Mouse (Mus musculus): Measurements from ENCODE around the gene Saysd1. TPM values are rescaled to one million over a fixed set of nuclear protein-coding genes. Genes with fewer than 3 reads are reported as not detected.

The Saysd1 gene
- polyA plus RNA-seq, 1 experiment from 2014 or later: 14.9 TPM

- Histone ChIP-seq H3K27ac (ENCODE audit: low read depth, low read length) (no peak overlapping the region), H3K36me3 (ENCODE audit: control insufficient read depth, insufficient read depth, low read length) (no peaks in the 10 kb centered on the region), H3K4me1 (replicated peaks; ENCODE audit: control insufficient read depth, insufficient read depth, low read length) (no peaks in the 10 kb centered on the region), H3K4me2 (replicated peaks; ENCODE audit: low read depth, low read length) (no peak overlapping the region), H3K27me3 (ENCODE audit: control insufficient read depth, insufficient read depth, low read length) (no peaks in the 10 kb centered on the region), H3K9ac (ENCODE audit: low read depth, low read length) (no peak overlapping the region), H3K4me3 (ENCODE audit: low read depth, low read length) (no peak overlapping the region), H3K9me3 (ENCODE audit: control insufficient read depth, low read length) (no peaks in the 10 kb centered on the region)
- no peak for ATAC-seq (ENCODE audit: low FRiP score)
- 79% methylated on average over 1 of the region's 1 CpGs for WGBS
- no peak for DNase-seq (ENCODE audit: low spot score)
Observed at GRCm38 (mm10) chr14:20110945-20111344, 27.4 kb downstream of the Saysd1 start.

- H3K9me3 ChIP-seq (ENCODE audit: control insufficient read depth, low read length): no peaks in the 10 kb centered on the region
- no peaks in the 10 kb centered on the region for H3K36me3 ChIP-seq (ENCODE audit: control insufficient read depth, insufficient read depth, low read length)
- H3K4me1 ChIP-seq (replicated peaks; ENCODE audit: control insufficient read depth, insufficient read depth, low read length): no peaks in the 10 kb centered on the region
- WGBS: 87% methylated on average over 6 of the region's 6 CpGs
- H3K9ac ChIP-seq (ENCODE audit: low read depth, low read length): no peak overlapping the region
- H3K4me3 ChIP-seq (ENCODE audit: low read depth, low read length): no peak overlapping the region
- H3K27me3 ChIP-seq (ENCODE audit: control insufficient read depth, insufficient read depth, low read length): no peaks in the 10 kb centered on the region
- no peak overlapping the region for H3K27ac ChIP-seq (ENCODE audit: low read depth, low read length)
- no peak overlapping the region for H3K4me2 ChIP-seq (replicated peaks; ENCODE audit: low read depth, low read length)
- ATAC-seq (ENCODE audit: low FRiP score) (no peak), DNase-seq (ENCODE audit: low spot score) (no peak)
Observed at GRCm38 (mm10) chr14:20106271-20106670, 32.1 kb downstream of the Saysd1 start.

GRCm38 (mm10) chr14:20103207-20103606 is 35.1 kb downstream of the Saysd1 start:
- no peak overlapping the region for H3K9ac ChIP-seq (ENCODE audit: low read depth, low read length)
- no peaks in the 10 kb centered on the region for H3K9me3 ChIP-seq (ENCODE audit: control insufficient read depth, low read length)
- WGBS: 53% methylated on average over 4 of the region's 4 CpGs
- no peaks in the 10 kb centered on the region for H3K36me3 ChIP-seq (ENCODE audit: control insufficient read depth, insufficient read depth, low read length)
- H3K4me1 ChIP-seq (replicated peaks; ENCODE audit: control insufficient read depth, insufficient read depth, low read length): no peaks in the 10 kb centered on the region
- no peak for DNase-seq (ENCODE audit: low spot score)
- H3K4me3 ChIP-seq (ENCODE audit: low read depth, low read length): no peak overlapping the region
- no peak overlapping the region for H3K4me2 ChIP-seq (replicated peaks; ENCODE audit: low read depth, low read length)
- H3K27me3 ChIP-seq (ENCODE audit: control insufficient read depth, insufficient read depth, low read length): no peaks in the 10 kb centered on the region
- no peak for ATAC-seq (ENCODE audit: low FRiP score)
- no peak overlapping the region for H3K27ac ChIP-seq (ENCODE audit: low read depth, low read length)

GRCm38 (mm10) chr14:20098061-20098460 is 40.3 kb downstream of the Saysd1 start:
- DNase-seq (ENCODE audit: low spot score): no peak
- ATAC-seq (ENCODE audit: low FRiP score): no peak
- H3K4me2 ChIP-seq (replicated peaks; ENCODE audit: low read depth, low read length): no peak overlapping the region
- no peak overlapping the region for H3K27ac ChIP-seq (ENCODE audit: low read depth, low read length)
- H3K4me1 ChIP-seq (replicated peaks; ENCODE audit: control insufficient read depth, insufficient read depth, low read length): no peaks in the 10 kb centered on the region
- H3K9ac ChIP-seq (ENCODE audit: low read depth, low read length): no peak overlapping the region
- H3K36me3 ChIP-seq (ENCODE audit: control insufficient read depth, insufficient read depth, low read length): no peaks in the 10 kb centered on the region
- 62% methylated on average over 5 of the region's 5 CpGs for WGBS
- no peaks in the 10 kb centered on the region for H3K27me3 ChIP-seq (ENCODE audit: control insufficient read depth, insufficient read depth, low read length)
- no peak overlapping the region for H3K4me3 ChIP-seq (ENCODE audit: low read depth, low read length)
- H3K9me3 ChIP-seq (ENCODE audit: control insufficient read depth, low read length): no peaks in the 10 kb centered on the region

GRCm38 (mm10) chr14:20094942-20095341 is 43.4 kb downstream of the Saysd1 start:
- no peaks in the 10 kb centered on the region for H3K36me3 ChIP-seq (ENCODE audit: control insufficient read depth, insufficient read depth, low read length)
- DNase-seq (ENCODE audit: low spot score) (no peak), ATAC-seq (ENCODE audit: low FRiP score) (no peak)
- H3K4me3 ChIP-seq (ENCODE audit: low read depth, low read length): no peak overlapping the region
- no peaks in the 10 kb centered on the region for H3K9me3 ChIP-seq (ENCODE audit: control insufficient read depth, low read length)
- WGBS: 67% methylated on average over 5 of the region's 5 CpGs
- H3K9ac ChIP-seq (ENCODE audit: low read depth, low read length): no peak overlapping the region
- H3K4me1 ChIP-seq (replicated peaks; ENCODE audit: control insufficient read depth, insufficient read depth, low read length): no peaks in the 10 kb centered on the region
- no peak overlapping the region for H3K4me2 ChIP-seq (replicated peaks; ENCODE audit: low read depth, low read length)
- H3K27ac ChIP-seq (ENCODE audit: low read depth, low read length): no peak overlapping the region
- H3K27me3 ChIP-seq (ENCODE audit: control insufficient read depth, insufficient read depth, low read length): no peaks in the 10 kb centered on the region

- Histone ChIP-seq H3K27me3 (ENCODE audit: control insufficient read depth, insufficient read depth, low read length) (no peaks in the 10 kb centered on the region), H3K9ac (ENCODE audit: low read depth, low read length) (no peak overlapping the region), H3K9me3 (ENCODE audit: control insufficient read depth, low read length) (no peaks in the 10 kb centered on the region), H3K4me1 (replicated peaks; ENCODE audit: control insufficient read depth, insufficient read depth, low read length) (no peaks in the 10 kb centered on the region), H3K27ac (ENCODE audit: low read depth, low read length) (no peak overlapping the region), H3K4me3 (ENCODE audit: low read depth, low read length) (no peak overlapping the region), H3K4me2 (replicated peaks; ENCODE audit: low read depth, low read length) (no peak overlapping the region), H3K36me3 (ENCODE audit: control insufficient read depth, insufficient read depth, low read length) (no peaks in the 10 kb centered on the region)
- WGBS: 26% methylated on average over 7 of the region's 7 CpGs
- DNase-seq (ENCODE audit: low spot score) (peak; percentile 51), ATAC-seq (ENCODE audit: low FRiP score) (no peak)
Observed at GRCm38 (mm10) chr14:20093493-20093892, 44.8 kb downstream of the Saysd1 start.

- no peak for DNase-seq (ENCODE audit: low spot score)
- no peak overlapping the region for H3K27ac ChIP-seq (ENCODE audit: low read depth, low read length)
- no peaks in the 10 kb centered on the region for H3K27me3 ChIP-seq (ENCODE audit: control insufficient read depth, insufficient read depth, low read length)
- no peaks in the 10 kb centered on the region for H3K9me3 ChIP-seq (ENCODE audit: control insufficient read depth, low read length)
- H3K4me3 ChIP-seq (ENCODE audit: low read depth, low read length): no peak overlapping the region
- ATAC-seq (ENCODE audit: low FRiP score): no peak
- H3K36me3 ChIP-seq (ENCODE audit: control insufficient read depth, insufficient read depth, low read length): no peaks in the 10 kb centered on the region
- H3K9ac ChIP-seq (ENCODE audit: low read depth, low read length): no peak overlapping the region
- H3K4me2 ChIP-seq (replicated peaks; ENCODE audit: low read depth, low read length): no peak overlapping the region
- H3K4me1 ChIP-seq (replicated peaks; ENCODE audit: control insufficient read depth, insufficient read depth, low read length): no peaks in the 10 kb centered on the region
Observed at GRCm38 (mm10) chr14:20084335-20084734, 54.0 kb downstream of the Saysd1 start.

GRCm38 (mm10) chr14:20082536-20083325 is 55.6 kb downstream of the Saysd1 start:
- Histone ChIP-seq H3K9ac (ENCODE audit: low read depth, low read length) (peak overlapping the region; percentile 66), H3K36me3 (ENCODE audit: control insufficient read depth, insufficient read depth, low read length) (no peaks in the 10 kb centered on the region), H3K9me3 (ENCODE audit: control insufficient read depth, low read length) (no peaks in the 10 kb centered on the region), H3K4me2 (replicated peaks; ENCODE audit: low read depth, low read length) (peak overlapping the region; percentile 60), H3K27ac (ENCODE audit: low read depth, low read length) (peak overlapping the region; percentile 92), H3K4me3 (ENCODE audit: low read depth, low read length) (peak overlapping the region; percentile 52), H3K27me3 (ENCODE audit: control insufficient read depth, insufficient read depth, low read length) (no peaks in the 10 kb centered on the region), H3K4me1 (replicated peaks; ENCODE audit: control insufficient read depth, insufficient read depth, low read length) (no peaks in the 10 kb centered on the region)
- WGBS: 4% methylated on average over 45 of the region's 56 CpGs
- DNase-seq (ENCODE audit: low spot score) (peak; percentile 95), ATAC-seq (ENCODE audit: low FRiP score) (peak; percentile 98)

- DNase-seq (ENCODE audit: low spot score): peak; percentile 6
- H3K9me3 ChIP-seq (ENCODE audit: control insufficient read depth, low read length): no peaks in the 10 kb centered on the region
- H3K4me2 ChIP-seq (replicated peaks; ENCODE audit: low read depth, low read length): peak overlapping the region; percentile 60
- WGBS: 79% methylated on average over 5 of the region's 5 CpGs
- no peaks in the 10 kb centered on the region for H3K36me3 ChIP-seq (ENCODE audit: control insufficient read depth, insufficient read depth, low read length)
- H3K4me3 ChIP-seq (ENCODE audit: low read depth, low read length): peak overlapping the region; percentile 52
- no peaks in the 10 kb centered on the region for H3K4me1 ChIP-seq (replicated peaks; ENCODE audit: control insufficient read depth, insufficient read depth, low read length)
- H3K27ac ChIP-seq (ENCODE audit: low read depth, low read length): peak overlapping the region; percentile 92; the same call in 1 of the 2 replicates
- H3K9ac ChIP-seq (ENCODE audit: low read depth, low read length): peak overlapping the region; percentile 66
- no peaks in the 10 kb centered on the region for H3K27me3 ChIP-seq (ENCODE audit: control insufficient read depth, insufficient read depth, low read length)
- no peak for ATAC-seq (ENCODE audit: low FRiP score)
Observed at GRCm38 (mm10) chr14:20081937-20082533, 56.3 kb downstream of the Saysd1 start.

All from hindbrain, embryonic 11.5 days (tissue).